In the genomic region with DNA sequence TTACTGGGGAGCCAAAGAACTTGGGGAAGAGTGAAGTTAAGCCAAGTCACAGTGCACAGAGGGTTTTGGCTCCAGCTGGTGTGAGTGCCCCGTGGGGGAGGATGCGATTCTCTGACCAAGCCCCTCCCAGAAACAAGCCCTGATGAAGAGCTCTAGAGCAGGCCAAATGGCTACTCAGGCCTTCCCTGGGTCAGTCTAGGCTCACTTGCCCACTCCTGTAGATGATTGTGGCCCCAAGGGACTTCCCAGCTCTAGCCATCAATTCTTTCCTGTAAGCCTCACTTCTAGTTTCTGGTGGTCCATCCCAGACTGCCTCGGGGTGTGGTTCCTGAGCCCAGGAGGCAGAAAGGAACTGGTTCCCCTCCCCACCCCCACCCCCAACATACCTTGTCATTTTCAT, we compare ENCODE assay signal across 12 mouse cellular contexts. TPM values are rescaled to one million over a fixed set of nuclear protein-coding genes. Genes with fewer than 3 reads are reported as not detected.
DNase-seq lines count a peak whose midpoint lies in the region; ATAC-seq lines count a peak whose summit lies in the region.
"Had no signal": no experiment of that assay in that cellular context is flagged by ENCODE, and none has a peak within 500 bp of the region (broad histone marks: within the 10 kb centered on the region; RNA-seq: fewer than 3 reads in every experiment).

A gene (plus strand): TSS at position 301 of the 400 bp plus-strand sequence.

- H3K4me2 ChIP-seq in lung, embryonic 15.5 days = no peak within 1 kb of the TSS
- no peak within 1 kb of the TSS for H3K4me2 ChIP-seq in hindbrain, embryonic 12.5 days (replicated peaks)
- H3K4me2 ChIP-seq in neural tube, embryonic 15.5 days = no peak within 1 kb of the TSS
- H3K4me2 ChIP-seq: kidney, embryonic 15.5 days had no signal

- no peaks in the 10 kb centered on the region for H3K9me3 ChIP-seq in lung, embryonic 15.5 days
- no peaks in the 10 kb centered on the region for H3K9me3 ChIP-seq in hindbrain, embryonic 12.5 days (replicated peaks)
- no peaks in the 10 kb centered on the region for H3K9me3 ChIP-seq in midbrain, embryonic 10.5 days (replicated peaks)
- no peaks in the 10 kb centered on the region for H3K9me3 ChIP-seq in neural tube, embryonic 15.5 days (replicated peaks)
- H3K9me3 ChIP-seq: kidney, embryonic 15.5 days had no signal

- no peak within 1 kb of the TSS for H3K4me3 ChIP-seq in lung, embryonic 15.5 days
- no peak within 1 kb of the TSS for H3K4me3 ChIP-seq in hindbrain, embryonic 12.5 days
- no peak within 1 kb of the TSS for H3K4me3 ChIP-seq in midbrain, embryonic 10.5 days
- no peak within 1 kb of the TSS for H3K4me3 ChIP-seq in neural tube, embryonic 15.5 days (replicated peaks)
- H3K4me3 ChIP-seq: kidney, embryonic 15.5 days had no signal

- H3K27ac ChIP-seq in lung, embryonic 15.5 days = 0 out of 2 replicates have a peak within 1 kb of the TSS, but pooled peaks have one; percentile 1
- peak within 1 kb of the TSS; percentile 41 for H3K27ac ChIP-seq in hindbrain, embryonic 12.5 days
- peak within 1 kb of the TSS; percentile 63 for H3K27ac ChIP-seq in midbrain, embryonic 10.5 days (replicated peaks)
- H3K27ac ChIP-seq in neural tube, embryonic 15.5 days (replicated peaks) = peak within 1 kb of the TSS; percentile 48; the same call in 1 of the 2 replicates
- H3K27ac ChIP-seq: kidney, embryonic 15.5 days had no signal

- no peak for DNase-seq in lung, postnatal 10 days
- DNase-seq in midbrain, embryonic 10.5 days (ENCODE audit: low spot score) = no peak
- no peak for DNase-seq in thymus, postnatal 10 days (ENCODE audit: low spot score in 2 of 2)
- DNase-seq in left cerebral cortex, adult 8-10 months (ENCODE audit: low spot score in 2 of 2) = no peak
- DNase-seq: cerebellum, adult 11 months; layer of hippocampus, adult 9-11 months had no signal

- no peaks in the 10 kb centered on the region for H3K4me1 ChIP-seq in lung, embryonic 15.5 days
- H3K4me1 ChIP-seq in hindbrain, embryonic 12.5 days = 0 out of 2 replicates have a peak, but pooled peaks cover 3% of the 10 kb centered on the region
- H3K4me1 ChIP-seq in midbrain, embryonic 10.5 days = peaks cover 21% of the 10 kb centered on the region
- no peaks in the 10 kb centered on the region for H3K4me1 ChIP-seq in neural tube, embryonic 15.5 days

- no peak within 1 kb of the TSS for H3K9ac ChIP-seq in lung, embryonic 15.5 days
- no peak within 1 kb of the TSS for H3K9ac ChIP-seq in hindbrain, embryonic 12.5 days
- no peak within 1 kb of the TSS for H3K9ac ChIP-seq in neural tube, embryonic 15.5 days (replicated peaks)
- H3K9ac ChIP-seq: kidney, embryonic 15.5 days had no signal

- 53% methylated on average over 3 of the region's 3 CpGs for WGBS in lung, embryonic 15.5 days
- 95% methylated on average over 3 of the region's 3 CpGs for WGBS in hindbrain, embryonic 12.5 days
- 81% methylated on average over 3 of the region's 3 CpGs for WGBS in midbrain, embryonic 10.5 days
- 86% methylated on average over 3 of the region's 3 CpGs for WGBS in neural tube, embryonic 15.5 days

- no peak for ATAC-seq in lung, embryonic 15.5 days (ENCODE audit: borderline replicate concordance, extremely low read depth, low FRiP score, low TSS enrichment)
- no peak for ATAC-seq in hindbrain, embryonic 12.5 days (ENCODE audit: low FRiP score)
- ATAC-seq in neural tube, embryonic 15.5 days (ENCODE audit: low FRiP score) = no peak; the same call in 1 of the 2 replicates
- ATAC-seq in frontal cortex, adult (ENCODE audit: low TSS enrichment) = no peak

- H3K36me3 ChIP-seq in lung, embryonic 15.5 days = peaks cover 39% of the 10 kb centered on the region
- peaks cover 44% of the 10 kb centered on the region for H3K36me3 ChIP-seq in hindbrain, embryonic 12.5 days
- H3K36me3 ChIP-seq in midbrain, embryonic 10.5 days = peaks cover 53% of the 10 kb centered on the region
- peaks cover 39% of the 10 kb centered on the region for H3K36me3 ChIP-seq in neural tube, embryonic 15.5 days

- H3K27me3 ChIP-seq in lung, embryonic 15.5 days = no peaks in the 10 kb centered on the region
- no peaks in the 10 kb centered on the region for H3K27me3 ChIP-seq in hindbrain, embryonic 12.5 days
- H3K27me3 ChIP-seq in midbrain, embryonic 10.5 days (ENCODE audit: low read depth, poor library complexity, severe bottlenecking) = no peaks in the 10 kb centered on the region
- H3K27me3 ChIP-seq in neural tube, embryonic 15.5 days (replicated peaks) = no peaks in the 10 kb centered on the region
- H3K27me3 ChIP-seq: kidney, embryonic 15.5 days had no signal

RNA-seq across cellular contexts. Expression of the gene that starts here (rescaled TPM):
- polyA plus RNA-seq in lung, embryonic 15.5 days (2015; fragmentation: Nextera tagmentation; extraction: Ambion mirVana) = 0.20 and 0.35 TPM in 2 replicates
- polyA plus RNA-seq in hindbrain, embryonic 12.5 days (2016; fragmentation: Nextera tagmentation; extraction: Ambion mirVana) = 0.50 and 0.79 TPM in 2 replicates
- 0.10 and 0.24 TPM in 2 replicates for polyA plus RNA-seq in midbrain, embryonic 10.5 days (2016; fragmentation: Nextera tagmentation; extraction: Ambion mirVana)
- 0.34 and 0.41 TPM in 2 replicates for polyA plus RNA-seq in neural tube, embryonic 15.5 days (2015; fragmentation: Nextera tagmentation; extraction: Ambion mirVana)
- under 1 TPM; 0.09 to 0.39 (median 0.27) TPM for total RNA-seq in left cerebral cortex, adult 8-10 months (2022)
- total RNA-seq: gastrocnemius, adult 18-20 months had no signal

Comparison
In these comparisons a context has a peak if more than half of its experiments do, and no peak if none do; other contexts are left out.
1. H3K27ac ChIP-seq: peak in every context shown above with its lines; median percentile 63 in midbrain, embryonic 10.5 days; 48 in neural tube, embryonic 15.5 days; 41 in hindbrain, embryonic 12.5 days; 1 in lung, embryonic 15.5 days.